Mouse (Mus musculus): ENCODE results near the gene Xrcc4.
"Not testable (repeated sequence)": the region's sequence is repeated elsewhere in the genome, so short reads cannot be mapped to it uniquely, and the experiment has no call there.

Xrcc4 gene
- long read RNA-seq, experiment 1, transcript Xrcc4-201 (8 exons, 1,540 nt), result major isoform, 11 of 14 reads
- long read RNA-seq, experiment 1, partial matches to known transcripts, result 0 of 14 reads
- long read RNA-seq, experiment 1, other reads (novel, unspliced or antisense), result 3 of 14 reads
- long read RNA-seq, experiment 2, transcript Xrcc4-201 (8 exons, 1,540 nt), result major isoform, 13 of 18 reads
- long read RNA-seq, experiment 2, partial matches to known transcripts, result 0 of 18 reads
- long read RNA-seq, experiment 2, other reads (novel, unspliced or antisense), result 5 of 18 reads

DNA sequence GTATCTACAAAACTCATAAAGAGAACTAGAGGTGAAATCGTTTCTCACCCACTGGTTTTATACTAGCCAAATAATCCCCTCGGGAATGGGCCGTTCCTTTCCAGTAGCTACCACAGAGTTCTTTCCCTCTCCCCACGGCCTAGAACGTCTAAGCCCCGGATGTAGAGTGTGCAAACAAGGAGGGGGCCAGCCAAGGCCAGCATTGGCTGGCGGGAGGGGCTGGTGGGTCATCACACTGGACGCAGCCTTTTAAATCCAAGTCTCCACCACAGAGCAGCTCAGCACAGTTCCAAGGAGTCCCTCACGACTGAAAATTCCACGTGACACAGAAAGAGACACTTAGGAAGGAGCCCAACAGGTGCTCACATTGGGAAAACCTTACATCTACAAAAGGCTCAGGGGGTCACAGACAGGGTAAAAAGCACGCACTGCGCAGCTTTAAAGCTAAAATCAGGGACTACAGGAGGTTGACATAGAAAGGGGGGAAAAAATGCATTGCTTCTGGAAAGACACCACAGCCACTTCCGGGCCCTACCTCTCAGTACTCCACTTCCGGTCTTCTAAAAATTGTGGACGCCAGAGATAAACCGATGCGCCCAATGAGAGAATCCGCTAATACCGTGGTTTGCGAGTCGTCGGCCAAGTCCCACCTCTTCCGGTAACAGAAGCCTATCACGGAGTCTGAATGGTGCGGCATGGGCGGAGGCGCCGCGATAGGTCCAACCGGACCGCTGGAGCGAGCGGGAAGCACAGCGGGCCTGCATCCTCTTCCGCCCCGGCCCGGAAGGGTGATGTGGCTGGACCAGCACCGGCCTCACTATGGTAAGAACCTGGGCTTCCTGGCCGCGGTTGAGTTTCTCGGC, at the start of gene Xrcc4, which contains the start of gene Tmem167:
TSS of gene Xrcc4 (minus strand) at position 647 of the 863 bp plus-strand sequence.
TSS of gene Tmem167 (plus strand) at position 162 of the 863 bp plus-strand sequence.
- intact Hi-C loops (cut with DNase I), result loop anchor here (5.0 kb wide), 1 partner anchor 312 kb away; no protein-coding TSS in a partner anchor

DNA sequence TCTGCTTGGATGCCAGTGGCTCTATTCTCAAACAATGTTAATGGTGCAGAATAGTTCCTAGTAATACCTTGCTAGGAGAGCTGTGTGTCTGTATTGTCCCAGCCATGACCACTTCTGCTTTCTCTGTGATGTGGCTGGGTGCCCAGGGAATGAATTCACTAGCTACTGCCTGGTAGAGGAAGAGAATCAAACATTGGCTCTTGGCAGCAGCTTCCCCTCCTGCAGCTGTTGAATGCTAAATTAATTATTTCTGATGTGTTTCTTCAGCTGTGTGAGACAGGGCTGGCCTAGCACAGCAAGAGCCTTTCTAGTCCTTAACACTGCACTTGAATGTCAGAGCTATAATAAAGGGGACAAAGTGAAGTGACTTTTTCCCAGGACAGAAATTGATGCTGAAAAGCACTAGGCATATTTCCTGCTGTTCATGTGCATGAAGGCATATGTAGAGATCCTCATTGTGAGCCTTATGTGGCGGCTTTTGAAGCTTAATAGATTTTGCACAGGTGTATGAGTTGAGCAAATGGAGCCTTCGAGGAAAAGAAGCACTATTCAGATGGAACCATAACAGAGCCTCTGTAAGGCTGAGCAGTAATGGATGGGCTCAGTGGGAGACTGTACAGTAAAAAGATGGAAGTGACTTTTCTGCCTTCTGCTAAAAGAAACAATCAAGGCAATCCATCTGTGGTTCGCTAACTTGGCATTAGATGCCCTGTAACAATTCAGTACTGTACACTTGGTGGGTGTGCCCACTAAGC, 46.9 kb upstream of the Xrcc4 start:
- intact Hi-C loops (cut with DNase I), result no loop called here

GRCm38 (mm10) chr13:90111681-90112080, 22.3 kb upstream of the Xrcc4 start:
- intact Hi-C loops (cut with DNase I), result no loop called here

GRCm38 (mm10) chr13:90108746-90109145, 19.3 kb upstream of the Xrcc4 start:
- intact Hi-C loops (cut with DNase I), result not testable (repeated sequence)

GRCm38 (mm10) chr13:90106139-90106538, 16.7 kb upstream of the Xrcc4 start:
- intact Hi-C loops (cut with DNase I), result no loop called here

GRCm38 (mm10) chr13:90101514-90101913, 12.1 kb upstream of the Xrcc4 start:
- intact Hi-C loops (cut with DNase I), result no loop called here

- intact Hi-C loops (cut with DNase I), result loop anchor here (5.0 kb wide), 1 partner anchor 313 kb away; no protein-coding TSS in a partner anchor
These were observed 396 bp upstream of the Xrcc4 start for GRCm38 (mm10) chr13:90089825-90090183.

GRCm38 (mm10) chr13:90061877-90062276, 27.5 kb downstream of the Xrcc4 start:
- intact Hi-C loops (cut with DNase I), result no loop called here

GRCm38 (mm10) chr13:90052408-90052807, 37.0 kb downstream of the Xrcc4 start:
- intact Hi-C loops (cut with DNase I), result no loop called here

DNA sequence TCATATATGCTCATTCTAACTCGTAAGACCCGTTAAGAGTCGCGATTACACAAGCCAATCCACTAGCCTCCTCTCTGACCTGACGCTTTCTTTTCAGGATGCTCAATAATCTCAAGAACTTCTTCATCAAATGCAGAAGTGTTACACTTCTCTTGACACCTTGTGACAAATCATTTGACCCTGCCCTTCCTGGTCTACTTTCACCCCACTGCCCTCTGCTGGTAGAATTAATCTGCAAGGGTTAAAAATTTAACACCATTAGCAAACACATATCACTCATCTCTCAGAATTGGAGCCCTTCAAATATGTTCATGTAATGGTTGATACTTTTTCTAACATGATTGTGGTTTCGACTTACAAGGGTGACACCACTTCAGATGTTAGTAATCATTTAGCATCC, 37.7 kb downstream of the Xrcc4 start:
- intact Hi-C loops (cut with DNase I), result no loop called here

GRCm38 (mm10) chr13:90039613-90040012, 49.8 kb downstream of the Xrcc4 start:
- intact Hi-C loops (cut with DNase I), result no loop called here

DNA sequence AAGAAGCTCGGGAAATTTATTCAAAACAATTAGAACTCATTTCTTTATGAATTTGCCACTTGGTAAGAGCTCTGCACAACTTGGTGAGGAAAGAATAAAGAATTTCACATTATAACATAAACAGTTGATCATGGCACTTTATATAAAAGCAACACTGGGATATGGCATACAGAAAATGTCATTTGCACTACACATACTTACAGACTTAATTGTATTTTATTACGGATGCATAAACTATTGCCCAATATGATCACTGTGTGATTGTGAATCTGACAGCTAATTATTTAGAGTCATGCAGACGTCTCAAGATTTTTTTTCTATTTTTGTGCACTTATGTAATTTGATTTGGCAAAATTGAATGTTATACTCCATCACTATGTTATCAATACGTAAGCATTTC, 56.4 kb downstream of the Xrcc4 start:
- intact Hi-C loops (cut with DNase I), result no loop called here

DNA sequence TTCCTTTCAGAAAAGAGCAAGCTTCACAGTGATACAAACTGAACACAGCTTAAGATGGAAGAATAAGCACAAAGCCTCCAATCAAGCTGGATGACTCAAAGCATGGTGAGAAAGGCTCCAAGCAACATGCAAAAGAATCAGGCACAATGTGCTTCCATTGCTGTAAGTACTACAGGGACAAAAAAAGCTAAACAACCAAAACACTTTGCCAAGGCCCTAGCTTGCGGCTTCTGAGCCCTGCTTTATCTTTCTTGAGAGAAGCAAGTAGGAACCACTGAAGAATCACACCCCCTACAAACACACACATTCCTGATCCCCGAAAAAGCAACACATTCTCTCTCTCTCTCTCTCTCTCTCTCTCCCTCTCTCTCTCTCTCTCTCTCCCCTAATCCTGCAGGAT, 56.9 kb downstream of the Xrcc4 start:
- intact Hi-C loops (cut with DNase I), result no loop called here

GRCm38 (mm10) chr13:90030911-90031310, 58.5 kb downstream of the Xrcc4 start:
- intact Hi-C loops (cut with DNase I), result no loop called here

GRCm38 (mm10) chr13:90012620-90013019, 76.8 kb downstream of the Xrcc4 start:
- intact Hi-C loops (cut with DNase I), result no loop called here

GRCm38 (mm10) chr13:90012198-90012597, 77.2 kb downstream of the Xrcc4 start:
- intact Hi-C loops (cut with DNase I), result no loop called here

GRCm38 (mm10) chr13:90011129-90011528, 78.3 kb downstream of the Xrcc4 start:
- intact Hi-C loops (cut with DNase I), result no loop called here

GRCm38 (mm10) chr13:90009786-90010185, 79.6 kb downstream of the Xrcc4 start:
- intact Hi-C loops (cut with DNase I), result no loop called here

DNA sequence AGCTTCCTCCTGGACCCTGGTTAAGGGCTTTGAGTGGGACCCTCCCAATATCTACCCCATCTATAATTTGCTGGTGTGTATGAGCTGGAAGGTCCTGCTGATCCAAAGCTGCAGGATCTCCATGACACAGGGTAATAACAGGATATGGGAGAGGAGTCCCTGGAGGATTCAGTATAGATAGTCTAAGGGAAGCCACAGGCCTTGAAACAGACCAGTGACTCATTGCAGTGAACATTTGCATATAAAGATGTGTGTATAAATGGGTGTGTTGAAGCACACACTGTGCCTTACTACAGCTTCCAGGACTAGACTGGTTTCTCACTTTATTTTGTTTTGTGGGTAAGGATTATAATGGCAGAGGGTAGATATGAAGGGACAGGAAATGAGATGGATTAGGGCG, 83.8 kb downstream of the Xrcc4 start:
- intact Hi-C loops (cut with DNase I), result no loop called here

GRCm38 (mm10) chr13:89997531-89997930, 91.9 kb downstream of the Xrcc4 start:
- intact Hi-C loops (cut with DNase I), result no loop called here

- intact Hi-C loops (cut with DNase I), result no loop called here
These were observed 103.3 kb downstream of the Xrcc4 start for GRCm38 (mm10) chr13:89986087-89986486.

DNA sequence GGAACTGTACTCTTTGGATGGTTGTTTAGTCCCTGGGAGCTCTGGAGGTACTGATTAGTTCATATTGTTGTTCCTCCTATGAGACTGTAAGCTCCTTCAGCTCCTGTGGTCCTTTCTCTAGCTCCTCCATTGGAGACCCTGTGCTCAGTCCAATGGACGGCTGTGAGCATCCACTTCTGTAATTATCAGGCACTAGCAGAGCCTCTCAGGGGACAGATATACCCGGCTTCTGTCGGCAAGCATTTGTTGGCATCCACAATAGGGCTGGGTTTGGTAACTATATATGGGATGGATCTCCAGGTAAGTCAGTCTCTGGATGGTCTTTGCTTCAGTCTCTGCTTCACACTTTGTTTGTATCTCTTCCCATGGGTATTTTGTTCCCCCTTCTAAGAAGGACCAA, 118.5 kb downstream of the Xrcc4 start:
- intact Hi-C loops (cut with DNase I), result no loop called here

Data from adrenal gland (tissue).